In genomic region chr17:47925988-47926387, GRCm38 (mm10) we compare ENCODE assay signal across 8 mouse cellular contexts. TPM values are rescaled to one million over a fixed set of nuclear protein-coding genes. Genes with fewer than 3 reads are reported as not detected.
DNase-seq lines count a peak whose midpoint lies in the region; ATAC-seq lines count a peak whose summit lies in the region.

No protein-coding gene starts in this region.

- peaks cover 22% of the 10 kb centered on the region for H3K4me1 ChIP-seq in lung, embryonic 16.5 days (replicated peaks; ENCODE audit: control insufficient read depth, insufficient read depth, low read length)
- H3K4me1 ChIP-seq in embryonic facial prominence, embryonic 12.5 days = peaks cover 29% of the 10 kb centered on the region
- peaks cover 40% of the 10 kb centered on the region for H3K4me1 ChIP-seq in limb, embryonic 12.5 days (replicated peaks)
- H3K4me1 ChIP-seq in neural tube, embryonic 13.5 days (replicated peaks) = peaks cover 41% of the 10 kb centered on the region

- no peaks in the 10 kb centered on the region for H3K9me3 ChIP-seq in lung, embryonic 16.5 days (ENCODE audit: control insufficient read depth, low read length)
- no peaks in the 10 kb centered on the region for H3K9me3 ChIP-seq in embryonic facial prominence, embryonic 12.5 days
- H3K9me3 ChIP-seq in limb, embryonic 12.5 days = no peaks in the 10 kb centered on the region
- no peaks in the 10 kb centered on the region; the same call in 1 of the 2 replicates for H3K9me3 ChIP-seq in neural tube, embryonic 13.5 days

- peak overlapping the region; percentile 87 for H3K4me2 ChIP-seq in lung, embryonic 16.5 days (ENCODE audit: low read depth, low read length)
- peak overlapping the region; percentile 86 for H3K4me2 ChIP-seq in embryonic facial prominence, embryonic 12.5 days (replicated peaks)
- peak overlapping the region; percentile 89 for H3K4me2 ChIP-seq in limb, embryonic 12.5 days
- H3K4me2 ChIP-seq in neural tube, embryonic 13.5 days = 0 out of 2 replicates have a peak overlapping the region, but pooled peaks have one; percentile 7

- 24% methylated on average over 10 of the region's 10 CpGs for WGBS in lung, embryonic 16.5 days
- 20% methylated on average over 10 of the region's 10 CpGs for WGBS in embryonic facial prominence, embryonic 12.5 days
- 20% methylated on average over 10 of the region's 10 CpGs for WGBS in limb, embryonic 12.5 days
- WGBS in neural tube, embryonic 13.5 days = 19% methylated on average over 10 of the region's 10 CpGs

- no peak for DNase-seq in lung, postnatal 25 days (ENCODE audit: low spot score)
- no peak for DNase-seq in left cerebral cortex, adult 8-10 months (ENCODE audit: low spot score in 2 of 2)
- DNase-seq in layer of hippocampus, postnatal 10 days (ENCODE audit: low spot score in 2 of 2) = no peak
- no peak for DNase-seq in layer of hippocampus, postnatal 36 days

- peak overlapping the region; percentile 66 for H3K4me3 ChIP-seq in lung, embryonic 16.5 days (ENCODE audit: low read length)
- H3K4me3 ChIP-seq in embryonic facial prominence, embryonic 12.5 days = peak overlapping the region; percentile 6; the same call in 1 of the 2 replicates
- H3K4me3 ChIP-seq in limb, embryonic 12.5 days (replicated peaks) = peak overlapping the region; percentile 99; the same call in 1 of the 2 replicates
- H3K4me3 ChIP-seq in neural tube, embryonic 13.5 days = no peak overlapping the region

- no peak for ATAC-seq in lung, embryonic 16.5 days (ENCODE audit: low read depth)
- ATAC-seq in embryonic facial prominence, embryonic 12.5 days (ENCODE audit: insufficient number of reproducible peaks, insufficient read depth, low FRiP score, low TSS enrichment) = no peak
- no peak for ATAC-seq in limb, embryonic 12.5 days (ENCODE audit: insufficient number of reproducible peaks, insufficient read depth, low FRiP score, low TSS enrichment, low read depth)
- no peak for ATAC-seq in neural tube, embryonic 13.5 days (ENCODE audit: low read depth)

- peak overlapping the region; percentile 80; the same call in 1 of the 2 replicates for H3K9ac ChIP-seq in lung, embryonic 16.5 days (ENCODE audit: low read length)
- no peak overlapping the region for H3K9ac ChIP-seq in embryonic facial prominence, embryonic 12.5 days
- 0 out of 2 replicates have a peak overlapping the region, but pooled peaks have one; percentile 18 for H3K9ac ChIP-seq in limb, embryonic 12.5 days (replicated peaks)
- no peak overlapping the region for H3K9ac ChIP-seq in neural tube, embryonic 13.5 days

- peak overlapping the region; percentile 99 for H3K27ac ChIP-seq in lung, embryonic 16.5 days (ENCODE audit: low read length)
- 0 out of 2 replicates have a peak overlapping the region, but pooled peaks have one; percentile 98 for H3K27ac ChIP-seq in embryonic facial prominence, embryonic 12.5 days
- peak overlapping the region; percentile 99 for H3K27ac ChIP-seq in limb, embryonic 12.5 days
- H3K27ac ChIP-seq in neural tube, embryonic 13.5 days (replicated peaks) = no peak overlapping the region

- no peaks in the 10 kb centered on the region; the same call in 1 of the 2 replicates for H3K27me3 ChIP-seq in lung, embryonic 16.5 days (ENCODE audit: control insufficient read depth, insufficient read depth, low read depth, low read length)
- H3K27me3 ChIP-seq in embryonic facial prominence, embryonic 12.5 days = 0 out of 2 replicates have a peak, but pooled peaks cover 4% of the 10 kb centered on the region
- peaks cover 20% of the 10 kb centered on the region for H3K27me3 ChIP-seq in limb, embryonic 12.5 days
- peaks cover 44% of the 10 kb centered on the region for H3K27me3 ChIP-seq in neural tube, embryonic 13.5 days

- no peaks in the 10 kb centered on the region for H3K36me3 ChIP-seq in lung, embryonic 16.5 days (ENCODE audit: control insufficient read depth, insufficient read depth, low read length)
- 0 out of 2 replicates have a peak, but pooled peaks cover 5% of the 10 kb centered on the region for H3K36me3 ChIP-seq in embryonic facial prominence, embryonic 12.5 days
- H3K36me3 ChIP-seq in limb, embryonic 12.5 days = peaks cover 5% of the 10 kb centered on the region
- H3K36me3 ChIP-seq in neural tube, embryonic 13.5 days = no peaks in the 10 kb centered on the region

RNA-seq across cellular contexts. Expression of gene Foxp4, which starts 1.5 kb away (rescaled TPM):
- polyA plus RNA-seq in lung, embryonic 16.5 days (2015; fragmentation: Nextera tagmentation; extraction: Ambion mirVana) = 13.6 and 14.6 TPM in 2 replicates
- 51.0 and 52.4 TPM in 2 replicates for polyA plus RNA-seq in embryonic facial prominence, embryonic 12.5 days (2016; fragmentation: Nextera tagmentation; extraction: Ambion mirVana)
- 35.1 and 41.5 TPM in 2 replicates for polyA plus RNA-seq in limb, embryonic 12.5 days (2016; fragmentation: Nextera tagmentation; extraction: Ambion mirVana)
- 17.2 and 18.5 TPM in 2 replicates for polyA plus RNA-seq in neural tube, embryonic 13.5 days (2015; fragmentation: Nextera tagmentation; extraction: Ambion mirVana)
- total RNA-seq in left cerebral cortex, adult 8-10 months (2022) = 10 to 100 TPM; 39.9 to 63.6 (median 49.6) TPM
- 10 to 100 TPM; 51.1 to 57.6 TPM for total RNA-seq in layer of hippocampus, postnatal 10 days (2021)
- total RNA-seq in layer of hippocampus, postnatal 36 days (2021) = 10 to 100 TPM; 44.0 to 45.7 TPM

Comparison
In these comparisons a context has a peak if more than half of its experiments do, and no peak if none do; other contexts are left out.
1. H3K4me2 ChIP-seq: peak in every context shown above with its lines; median percentile 89 in limb, embryonic 12.5 days; 87 in lung, embryonic 16.5 days; 86 in embryonic facial prominence, embryonic 12.5 days; 7 in neural tube, embryonic 13.5 days.
2. H3K9ac ChIP-seq: peak in lung, embryonic 16.5 days (single experiment) and limb, embryonic 12.5 days (single experiment); none in embryonic facial prominence, embryonic 12.5 days (single experiment) and neural tube, embryonic 13.5 days (single experiment).